Mouse (Mus musculus) stomach, postnatal 0 days (tissue): ENCODE results near the gene Atraid. TPM values are rescaled to one million over a fixed set of nuclear protein-coding genes. Genes with fewer than 3 reads are reported as not detected.

Experiments
- ATAC-seq: fragments of 200-750 bp; cut with Nextera tagmentation; 2 replicates; pipeline ENCODE4 v1.8.0; 2017; ENCODE audit not compliant: low FRiP score, low TSS enrichment
- DNase-seq: peaks from one replicate; pipeline ENCODE4 v3.0.0-alpha.2; 2016; ENCODE audit warnings: low spot score
- H3K27ac ChIP-seq: fragments of 300-500 bp; sonication (generic); replicated peaks from 2 replicates; pipeline ENCODE4 v1.5.1; 2014; ENCODE audit warnings: mild to moderate bottlenecking, control low read depth
- H3K27me3 ChIP-seq: fragments of 300-500 bp; sonication (generic); 2 replicates; pipeline ENCODE4 v1.6.1; 2014; ENCODE audit warnings: low read length; ENCODE audit not compliant: control insufficient read depth, insufficient read depth
- H3K36me3 ChIP-seq: fragments of 300-500 bp; sonication (generic); 2 replicates; pipeline ENCODE4 v1.6.1; 2014; ENCODE audit warnings: low read length, mixed read lengths; ENCODE audit not compliant: control insufficient read depth, insufficient read depth
- H3K4me1 ChIP-seq: fragments of 300-500 bp; sonication (generic); replicated peaks from 2 replicates; pipeline ENCODE4 v1.6.1; 2014; ENCODE audit warnings: antibody characterized with exemption; ENCODE audit not compliant: control insufficient read depth, insufficient read depth
- H3K4me2 ChIP-seq: fragments of 300-500 bp; sonication (generic); replicated peaks from 2 replicates; pipeline ENCODE4 v1.6.1; 2014; ENCODE audit warnings: low read depth, mild to moderate bottlenecking, control low read depth, moderate library complexity
- H3K4me3 ChIP-seq: fragments of 300-500 bp; sonication (generic); 2 replicates; pipeline ENCODE4 v1.5.1; 2014; ENCODE audit warnings: low read depth, low read length, control low read depth
- H3K9ac ChIP-seq: fragments of 300-500 bp; sonication (generic); 2 replicates; pipeline ENCODE4 v1.6.1; 2014; ENCODE audit warnings: mild to moderate bottlenecking, low read length, control low read depth, mixed read lengths
- H3K9me3 ChIP-seq: fragments of 300-500 bp; sonication (generic); 2 replicates; pipeline ENCODE4 v1.6.1; 2016; ENCODE audit warnings: low read length; ENCODE audit not compliant: control insufficient read depth
- CTCF ChIP-seq: IDR thresholded peaks from 2 replicates; pipeline ENCODE4 v1.5.1; 2016; ENCODE audit warnings: antibody characterized with exemption, low read depth, mild to moderate bottlenecking, moderate library complexity
- EP300 ChIP-seq: optimal IDR thresholded peaks from 2 replicates; pipeline ENCODE3; 2016; ENCODE audit warnings: antibody characterized with exemption
- WGBS: fragments of 180-500 bp; shearing (Covaris S2); extraction: QIAGEN DNeasy Blood & Tissue Kit; methylation state at CpG from one replicate; pipeline ENCODE4 v1.1.7; 2014; 5-methylcytosine and 5-hydroxymethylcytosine counted together
- polyA plus RNA-seq: library from polyadenylated mRNA; unstranded; fragments of >200 nt; fragmentation: Nextera tagmentation; extraction: Ambion mirVana; gene quantifications from 2 replicates; pipeline ENCODE4 v1.2.1, GENCODE M21; 2015

Atraid gene
- polyA plus RNA-seq, 1 experiment from 2014 or later, result 192 TPM

GRCm38 (mm10) chr5:31080059-31080794 lies 32.1 kb downstream of the Atraid start:
- no peak for TF ChIP-seq CTCF
- TF ChIP-seq EP300, result no peak
- ATAC-seq, result no peak
- no peak for DNase-seq
- no peaks in the 10 kb centered on the region for H3K4me1 ChIP-seq
- WGBS, result 62% methylated on average over 13 of the region's 13 CpGs
- no peak overlapping the region for H3K4me2 ChIP-seq
- no peak overlapping the region for H3K27ac ChIP-seq
- H3K9me3 ChIP-seq, result no peaks in the 10 kb centered on the region
- peaks cover 5% of the 10 kb centered on the region; the same call in 1 of the 2 replicates for H3K27me3 ChIP-seq
- no peak overlapping the region for H3K9ac ChIP-seq
- peaks cover 19% of the 10 kb centered on the region for H3K36me3 ChIP-seq
- no peak overlapping the region for H3K4me3 ChIP-seq

DNA sequence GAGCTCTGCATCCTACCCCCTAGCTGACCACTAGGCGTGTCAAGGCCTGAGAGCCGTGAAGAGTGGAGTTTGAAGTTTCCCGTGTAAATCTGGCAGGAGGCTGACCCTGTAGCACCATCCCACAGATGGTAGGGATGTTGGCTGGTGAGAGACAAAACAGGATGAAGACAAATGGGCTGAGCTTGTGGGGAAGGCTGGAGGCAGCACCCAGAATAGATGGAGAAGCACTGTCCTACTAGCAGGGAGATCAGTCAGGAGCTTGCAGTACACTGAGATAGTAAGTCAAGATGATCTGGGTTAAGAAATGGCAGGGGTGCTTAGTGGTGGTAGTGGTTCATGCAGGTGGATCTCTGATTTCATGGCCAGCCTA lies 32.7 kb downstream of the Atraid start:
- Histone ChIP-seq H3K27me3 (peaks cover 5% of the 10 kb centered on the region; the same call in 1 of the 2 replicates), H3K9ac (no peak overlapping the region), H3K27ac (no peak overlapping the region), H3K4me2 (no peak overlapping the region), H3K9me3 (no peaks in the 10 kb centered on the region), H3K4me3 (no peak overlapping the region), H3K4me1 (no peaks in the 10 kb centered on the region), H3K36me3 (peaks cover 18% of the 10 kb centered on the region)
- DNase-seq (no peak), ATAC-seq (no peak)
- TF ChIP-seq CTCF, result no peak
- TF ChIP-seq EP300, result no peak
- WGBS, result 53% methylated on average over 3 of the region's 3 CpGs

DNA sequence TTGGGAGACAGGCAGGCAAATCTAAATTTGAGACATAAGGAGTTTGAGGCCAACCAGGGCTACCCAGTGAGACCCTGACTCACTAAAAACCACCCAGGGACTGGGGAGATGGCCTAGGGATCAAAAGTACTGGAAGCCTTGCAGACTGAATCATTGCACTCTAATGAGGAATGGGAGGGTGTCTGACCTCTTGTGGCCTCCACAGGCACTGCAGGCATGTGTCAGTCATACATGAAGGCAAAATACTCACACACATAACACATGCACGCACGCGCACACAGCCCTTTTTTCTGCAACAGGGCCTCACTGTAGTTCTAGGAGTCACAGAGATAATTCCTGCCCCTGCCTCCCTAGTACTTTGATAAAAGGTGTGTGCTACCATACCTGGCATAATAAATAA lies 33.3 kb downstream of the Atraid start:
- ATAC-seq (no peak), DNase-seq (peak; percentile 59)
- TF ChIP-seq CTCF, result peak; percentile 77
- no peak for TF ChIP-seq EP300
- no peak overlapping the region for H3K4me3 ChIP-seq
- peaks cover 5% of the 10 kb centered on the region; the same call in 1 of the 2 replicates for H3K27me3 ChIP-seq
- no peak overlapping the region for H3K4me2 ChIP-seq
- H3K36me3 ChIP-seq, result peaks cover 11% of the 10 kb centered on the region
- no peak overlapping the region for H3K9ac ChIP-seq
- H3K4me1 ChIP-seq, result no peaks in the 10 kb centered on the region
- no peaks in the 10 kb centered on the region for H3K9me3 ChIP-seq
- no peak overlapping the region for H3K27ac ChIP-seq
- WGBS, result 84% methylated on average over 3 of the region's 3 CpGs

GRCm38 (mm10) chr5:31082355-31082754 lies 34.2 kb downstream of the Atraid start:
- Histone ChIP-seq H3K27me3 (peaks cover 5% of the 10 kb centered on the region; the same call in 1 of the 2 replicates), H3K27ac (no peak overlapping the region), H3K4me2 (no peak overlapping the region), H3K9me3 (no peaks in the 10 kb centered on the region), H3K9ac (no peak overlapping the region), H3K36me3 (peaks cover 8% of the 10 kb centered on the region; the same call in 1 of the 2 replicates), H3K4me3 (no peak overlapping the region), H3K4me1 (no peaks in the 10 kb centered on the region)
- TF ChIP-seq EP300 (no peak), CTCF (peak; percentile 75)
- peak; percentile 70 for DNase-seq
- 11% methylated on average over 5 of the region's 5 CpGs for WGBS
- ATAC-seq, result peak; percentile 41

DNA sequence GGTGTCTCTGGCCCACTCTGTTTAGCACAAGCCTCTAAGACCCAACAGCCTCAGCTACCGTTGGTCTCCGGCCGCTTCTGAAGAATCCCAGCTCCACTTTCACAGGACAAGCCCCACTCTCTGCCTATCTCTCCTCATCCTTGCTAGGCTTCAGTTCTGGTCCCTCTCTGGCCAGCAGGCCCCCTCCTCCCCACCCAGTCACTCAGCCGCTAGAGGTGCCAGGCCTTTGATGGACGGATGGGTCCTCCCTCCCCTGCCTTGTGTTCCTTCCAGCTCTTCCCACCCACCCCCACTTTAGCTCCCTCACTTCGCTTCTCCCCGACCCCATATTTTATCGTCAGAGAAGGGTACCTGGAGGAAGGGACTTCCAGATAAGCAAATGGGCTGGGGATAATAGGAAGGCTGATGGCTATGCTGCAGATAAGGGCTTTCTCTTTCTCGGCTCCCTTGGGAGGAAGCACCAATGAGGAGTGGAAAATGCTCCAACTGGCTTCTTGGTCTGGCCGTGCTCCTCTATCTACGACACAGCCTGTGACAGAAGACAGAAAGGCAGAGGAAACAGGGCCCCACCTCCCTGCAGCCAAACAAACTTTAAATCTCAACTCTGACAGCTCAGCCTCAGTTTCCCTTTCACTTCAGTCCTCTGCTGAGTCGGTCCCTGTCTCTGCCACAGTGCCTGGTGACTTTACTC lies 35.0 kb downstream of the Atraid start:
- ATAC-seq, result no peak
- H3K4me1 ChIP-seq, result no peaks in the 10 kb centered on the region
- H3K27ac ChIP-seq, result no peak overlapping the region
- H3K36me3 ChIP-seq, result peaks cover 3% of the 10 kb centered on the region; the same call in 1 of the 2 replicates
- 30% methylated on average over 12 of the region's 12 CpGs for WGBS
- no peak for DNase-seq
- no peak overlapping the region for H3K9ac ChIP-seq
- no peak overlapping the region for H3K4me3 ChIP-seq
- H3K27me3 ChIP-seq, result peaks cover 5% of the 10 kb centered on the region; the same call in 1 of the 2 replicates
- TF ChIP-seq EP300 (no peak), CTCF (no peak)
- no peaks in the 10 kb centered on the region for H3K9me3 ChIP-seq
- H3K4me2 ChIP-seq, result no peak overlapping the region

DNA sequence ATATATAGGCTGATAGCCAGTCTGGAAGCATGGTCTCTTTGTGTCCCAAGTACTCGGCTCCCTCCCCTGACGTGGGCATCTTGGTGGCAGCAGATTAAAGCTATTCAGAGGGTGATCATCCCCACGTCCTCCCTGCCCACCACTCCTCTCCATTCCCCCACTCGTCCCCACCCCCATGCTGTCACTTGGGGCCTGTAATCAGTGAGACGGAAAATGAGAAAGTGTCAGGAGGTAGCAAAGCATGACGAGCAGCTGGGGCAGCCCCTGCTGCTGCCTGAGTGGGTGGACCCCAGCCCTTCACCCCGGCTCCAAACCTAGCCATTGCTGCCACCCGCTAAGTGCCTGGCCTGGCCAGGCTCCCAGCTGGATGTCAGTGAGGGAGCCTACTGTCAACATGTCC lies 35.8 kb downstream of the Atraid start:
- no peak overlapping the region for H3K4me2 ChIP-seq
- ATAC-seq (0 out of 2 replicates have a peak, but pooled peaks have one; percentile 9), DNase-seq (no peak)
- no peaks in the 10 kb centered on the region for H3K9me3 ChIP-seq
- no peak overlapping the region for H3K4me3 ChIP-seq
- TF ChIP-seq CTCF (no peak), EP300 (no peak)
- no peak overlapping the region for H3K9ac ChIP-seq
- no peak overlapping the region for H3K27ac ChIP-seq
- WGBS, result 32% methylated on average over 8 of the region's 8 CpGs
- H3K36me3 ChIP-seq, result no peaks in the 10 kb centered on the region; the same call in 1 of the 2 replicates
- H3K4me1 ChIP-seq, result no peaks in the 10 kb centered on the region
- peaks cover 5% of the 10 kb centered on the region; the same call in 1 of the 2 replicates for H3K27me3 ChIP-seq
